Mouse (Mus musculus): ENCODE measurements around the gene Tmem115.

DNA sequence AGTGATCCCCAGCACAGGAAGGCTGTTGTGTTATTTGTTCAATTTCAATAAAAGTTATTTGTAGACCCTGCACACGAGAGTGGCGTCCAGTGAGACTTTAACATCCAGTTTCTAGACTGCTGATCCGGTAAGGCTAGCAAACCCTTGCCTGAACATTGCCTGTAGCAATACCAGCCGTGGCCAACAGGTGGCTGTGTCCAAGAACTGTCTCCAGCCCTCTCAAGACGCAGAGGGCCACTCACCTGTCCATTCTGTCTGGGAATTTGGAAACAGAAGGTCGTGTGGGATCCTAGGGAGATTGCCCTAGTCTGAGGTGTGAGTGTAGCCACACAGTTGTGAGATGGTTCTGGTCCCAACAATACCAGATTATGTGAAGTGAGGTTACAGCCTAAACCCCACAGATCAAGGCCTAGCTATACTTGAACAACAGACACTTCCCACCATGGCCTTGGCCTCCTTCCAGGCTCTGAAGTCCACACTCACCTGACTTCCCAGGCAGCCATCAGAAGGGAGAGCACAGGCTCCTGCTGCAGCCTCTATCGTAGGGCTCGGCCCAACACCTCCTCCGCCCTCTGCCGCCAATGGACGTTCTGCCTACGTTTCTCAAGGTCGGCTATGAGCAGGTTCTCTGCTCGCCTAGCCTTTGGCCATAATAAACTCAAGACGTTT, 32.4 kb downstream of the Tmem115 start:
- TF ChIP-seq GATA1 (IDR thresholded peaks at IDR 0.05; ENCODE audit: borderline replicate concordance, low read length) (no peak), FLI1 (IDR thresholded peaks at IDR 0.05; ENCODE audit: low read length) (no peak)

Measured in megakaryocyte, embryonic 14.5 days (primary cell).